Mouse (Mus musculus): Measurements from ENCODE around the gene Crx.
"Not testable (repeated sequence)": the region's sequence is repeated elsewhere in the genome, so short reads cannot be mapped to it uniquely, and the experiment has no call there.

Crx gene

GRCm38 (mm10) chr7:15879756-15880155, at the start of gene Crx:
Gene Crx (minus strand): TSS chr7:15879968.
- no peak for DNase-seq (ENCODE audit: low read depth, low spot score)

- DNase-seq (ENCODE audit: low read depth, low spot score) = peak; percentile 97
Observed at GRCm38 (mm10) chr7:15922220-15922773, 42.5 kb upstream of the Crx start, which contains the start of gene Selenow. Gene Selenow (minus strand): TSS chr7:15922402.

GRCm38 (mm10) chr7:15921796-15922195, 42.0 kb upstream of the Crx start:
- peak; percentile 53 for DNase-seq (ENCODE audit: low read depth, low spot score)

- no peak for DNase-seq (ENCODE audit: low read depth, low spot score)
Observed at GRCm38 (mm10) chr7:15920645-15921190, 41.0 kb upstream of the Crx start.

GRCm38 (mm10) chr7:15919947-15920346, 40.2 kb upstream of the Crx start:
- DNase-seq (ENCODE audit: low read depth, low spot score) = no peak

- no peak for DNase-seq (ENCODE audit: low read depth, low spot score)
Observed at GRCm38 (mm10) chr7:15918371-15918770, 38.6 kb upstream of the Crx start.

GRCm38 (mm10) chr7:15916996-15917395, 37.2 kb upstream of the Crx start:
- DNase-seq (ENCODE audit: low read depth, low spot score) = no peak

- DNase-seq (ENCODE audit: low read depth, low spot score) = no peak
Observed at GRCm38 (mm10) chr7:15916134-15916723, 36.5 kb upstream of the Crx start.

- not testable (repeated sequence) for DNase-seq (ENCODE audit: low read depth, low spot score)
Observed at GRCm38 (mm10) chr7:15915695-15916094, 35.9 kb upstream of the Crx start.

- no peak for DNase-seq (ENCODE audit: low read depth, low spot score)
Observed at GRCm38 (mm10) chr7:15914751-15915150, 35.0 kb upstream of the Crx start.

GRCm38 (mm10) chr7:15914252-15914651, 34.5 kb upstream of the Crx start:
- DNase-seq (ENCODE audit: low read depth, low spot score) = peak; percentile 81

GRCm38 (mm10) chr7:15912183-15912582, 32.4 kb upstream of the Crx start:
- peak; percentile 94 for DNase-seq (ENCODE audit: low read depth, low spot score)

- DNase-seq (ENCODE audit: low read depth, low spot score) = no peak
Observed at GRCm38 (mm10) chr7:15910521-15910920, 30.8 kb upstream of the Crx start.

- no peak for DNase-seq (ENCODE audit: low read depth, low spot score)
Observed at GRCm38 (mm10) chr7:15907971-15908590, 28.3 kb upstream of the Crx start.

- no peak for DNase-seq (ENCODE audit: low read depth, low spot score)
Observed at GRCm38 (mm10) chr7:15906602-15907001, 26.8 kb upstream of the Crx start.

- DNase-seq (ENCODE audit: low read depth, low spot score) = no peak
Observed at GRCm38 (mm10) chr7:15905861-15906260, 26.1 kb upstream of the Crx start.

GRCm38 (mm10) chr7:15901366-15902048, 21.7 kb upstream of the Crx start:
- DNase-seq (ENCODE audit: low read depth, low spot score) = peak; percentile 91

- peak; percentile 83 for DNase-seq (ENCODE audit: low read depth, low spot score)
Observed at GRCm38 (mm10) chr7:15894251-15894650, 14.5 kb upstream of the Crx start.

- no peak for DNase-seq (ENCODE audit: low read depth, low spot score)
Observed at GRCm38 (mm10) chr7:15884127-15884526, 4.4 kb upstream of the Crx start.

- DNase-seq (ENCODE audit: low read depth, low spot score) = peak; percentile 33
Observed at GRCm38 (mm10) chr7:15882317-15882716, 2.5 kb upstream of the Crx start, which contains the start of gene Crxos. Gene Crxos (plus strand): TSS chr7:15882617.

GRCm38 (mm10) chr7:15881831-15882230, 2.1 kb upstream of the Crx start:
- no peak for DNase-seq (ENCODE audit: low read depth, low spot score)

- no peak for DNase-seq (ENCODE audit: low read depth, low spot score)
Observed at GRCm38 (mm10) chr7:15881388-15881787, 1.6 kb upstream of the Crx start.
